Mouse (Mus musculus): ENCODE data around the gene Pea15a. TPM values are rescaled to one million over a fixed set of nuclear protein-coding genes. Genes with fewer than 3 reads are reported as not detected.

Gene Pea15a
- total RNA-seq, 2 experiments from 2014 or later, result 22.5 to 28.4 TPM

Other genes with a start within 250 kb of the Pea15a start
- gene Vangl2, start 178.4 kb downstream of the Pea15a start, total RNA-seq (2021), result 1 to 10 TPM; 1.4 TPM
- gene Nhlh1, start 149.2 kb downstream of the Pea15a start, total RNA-seq (2021), result not detected
- 10 to 100 TPM; 67.9 to 80.5 TPM for gene Copa, start 124.3 kb downstream of the Pea15a start, total RNA-seq (2021)
- 10 to 100 TPM; 25.1 to 28.8 TPM for gene Ncstn, start 124.0 kb downstream of the Pea15a start, total RNA-seq (2021)
- 10 to 100 TPM; 73.9 to 77.5 TPM for gene Pex19, start 80.0 kb downstream of the Pea15a start, total RNA-seq (2021)
- 100 to 1,000 TPM; 165 to 181 TPM for gene Dcaf8, start 58.7 kb downstream of the Pea15a start, total RNA-seq (2021)
- gene Casq1, start 13.1 kb upstream of the Pea15a start, total RNA-seq (2021), result 1,000 to 10,000 TPM; 4,749 to 5,131 TPM
- under 1 TPM; 0.51 to 0.72 TPM for gene Atp1a4, start 51.6 kb upstream of the Pea15a start, total RNA-seq (2021)
- gene Igsf8, start 54.8 kb upstream of the Pea15a start, total RNA-seq (2021), result 1 to 10 TPM; 8.4 to 9.8 TPM
- 1,000 to 10,000 TPM in 1 of 2 experiments, 100 to 1,000 TPM in 1; 930 to 1,020 TPM for gene Atp1a2, start 91.3 kb upstream of the Pea15a start, total RNA-seq (2021)
- not detected for gene Kcnj9, start 122.5 kb upstream of the Pea15a start, total RNA-seq (2021)
- not detected for gene Kcnj10, start 134.4 kb upstream of the Pea15a start, total RNA-seq (2021)
- 1 to 10 TPM; 3.3 to 4.0 TPM for gene Pigm, start 169.7 kb upstream of the Pea15a start, total RNA-seq (2021)

Data from gastrocnemius, postnatal 36 days (tissue).